In the genomic region with DNA sequence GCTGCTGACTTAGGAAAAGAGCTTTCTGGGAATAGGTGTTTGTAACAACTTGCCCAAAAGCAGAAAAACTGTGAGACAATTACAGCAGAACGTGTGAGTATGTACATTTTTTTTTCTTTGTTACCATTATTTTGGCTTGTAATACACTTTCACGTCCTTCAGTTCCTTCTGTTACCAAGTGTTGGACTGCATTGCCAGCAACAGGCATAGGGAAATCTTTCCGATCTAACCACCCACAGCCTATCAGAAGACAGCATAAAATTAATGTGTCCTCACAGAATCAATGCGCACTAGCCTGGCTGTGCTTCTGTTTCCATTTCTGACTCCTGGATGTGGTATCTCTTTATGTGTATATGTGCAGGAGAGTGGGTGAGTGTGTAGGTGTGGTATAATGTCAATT, we compare ENCODE assay signal across 11 mouse cellular contexts.
"Had no signal": no experiment of that assay in that cellular context is flagged by ENCODE, and none has a peak within 500 bp of the region (broad histone marks: within the 10 kb centered on the region; RNA-seq: fewer than 3 reads in every experiment).

No protein-coding gene starts in this region.

- DNase-seq: kidney, adult 9 months; kidney, postnatal 36 days; left cerebral cortex, postnatal 4 days; midbrain, embryonic 14.5 days; thymus, adult 2 months; thymus, postnatal 36 days had no signal

- H3K9ac ChIP-seq: limb, embryonic 13.5 days; liver, embryonic 14.5 days; neural tube, embryonic 12.5 days had no signal

- H3K27me3 ChIP-seq: limb, embryonic 13.5 days; neural tube, embryonic 12.5 days had no signal

- H3K4me1 ChIP-seq: limb, embryonic 13.5 days; midbrain, embryonic 10.5 days; neural tube, embryonic 12.5 days had no signal

- H3K27ac ChIP-seq: kidney, postnatal 0 days; limb, embryonic 13.5 days; liver, embryonic 14.5 days; midbrain, embryonic 10.5 days; neural tube, embryonic 12.5 days had no signal

- H3K36me3 ChIP-seq: limb, embryonic 13.5 days; midbrain, embryonic 10.5 days; neural tube, embryonic 12.5 days had no signal

- H3K9me3 ChIP-seq: limb, embryonic 13.5 days; midbrain, embryonic 10.5 days; neural tube, embryonic 12.5 days had no signal

- H3K4me2 ChIP-seq: limb, embryonic 13.5 days; neural tube, embryonic 12.5 days had no signal

- H3K4me3 ChIP-seq: limb, embryonic 13.5 days; midbrain, embryonic 10.5 days; neural tube, embryonic 12.5 days had no signal
